Mouse (Mus musculus) erythroblast, embryonic 14.5 days (primary cell): Measurements from ENCODE around the gene Galnt2.

Experiments used
- GATA1 ChIP-seq: IDR thresholded peaks from 2 replicates; pipeline ENCODE4 v1.6.1; 2012; ENCODE audit warnings: low read length, inconsistent platforms, mixed read lengths
- TAL1 ChIP-seq: IDR thresholded peaks from 3 replicates; pipeline ENCODE4 v1.6.1; 2012; ENCODE audit warnings: low read length, inconsistent platforms, mixed read lengths

GRCm38 (mm10) chr8:124314803-124315202 is 83.6 kb downstream of the Galnt2 start:
- TF ChIP-seq TAL1 (no peak), GATA1 (no peak)
